Mouse (Mus musculus) layer of hippocampus, adult 11-12 months (tissue): ENCODE measurements around the gene Atg7.

Experiments
- DNase-seq: peaks from one replicate; pipeline ENCODE4 v3.0.0; 2022; ENCODE audit warnings: low spot score

The Atg7 gene

GRCm38 (mm10) chr6:114735054-114735453 lies 92.2 kb downstream of the Atg7 start:
- no peak for DNase-seq

- DNase-seq, result no peak
Observed at GRCm38 (mm10) chr6:114736355-114736754, 93.5 kb downstream of the Atg7 start.

GRCm38 (mm10) chr6:114737181-114737580 lies 94.3 kb downstream of the Atg7 start:
- DNase-seq, result no peak

- DNase-seq, result no peak
Observed at GRCm38 (mm10) chr6:114737931-114738759, 95.2 kb downstream of the Atg7 start.

- DNase-seq, result no peak
Observed at GRCm38 (mm10) chr6:114738760-114739112, 95.8 kb downstream of the Atg7 start.

GRCm38 (mm10) chr6:114742209-114743003 lies 99.5 kb downstream of the Atg7 start:
- DNase-seq, result no peak

- DNase-seq, result no peak
Observed at GRCm38 (mm10) chr6:114743126-114743525, 100.2 kb downstream of the Atg7 start.

- no peak for DNase-seq
Observed at GRCm38 (mm10) chr6:114743845-114744244, 100.9 kb downstream of the Atg7 start.

GRCm38 (mm10) chr6:114746439-114746974 lies 103.6 kb downstream of the Atg7 start:
- no peak for DNase-seq

GRCm38 (mm10) chr6:114748419-114748818 lies 105.5 kb downstream of the Atg7 start:
- no peak for DNase-seq

- DNase-seq, result no peak
Observed at GRCm38 (mm10) chr6:114748882-114749281, 106.0 kb downstream of the Atg7 start.

GRCm38 (mm10) chr6:114758795-114759194 lies 115.9 kb downstream of the Atg7 start:
- no peak for DNase-seq

GRCm38 (mm10) chr6:114766314-114766713 lies 123.4 kb downstream of the Atg7 start:
- no peak for DNase-seq

- DNase-seq, result no peak
Observed at GRCm38 (mm10) chr6:114767710-114768109, 124.8 kb downstream of the Atg7 start.

- no peak for DNase-seq
Observed at GRCm38 (mm10) chr6:114770337-114770736, 127.4 kb downstream of the Atg7 start.

- DNase-seq, result no peak
Observed at GRCm38 (mm10) chr6:114771502-114771901, 128.6 kb downstream of the Atg7 start.

- DNase-seq, result no peak
Observed at GRCm38 (mm10) chr6:114775210-114775609, 132.3 kb downstream of the Atg7 start.

- no peak for DNase-seq
Observed at GRCm38 (mm10) chr6:114777872-114778271, 135.0 kb downstream of the Atg7 start.

GRCm38 (mm10) chr6:114778650-114779049 lies 135.8 kb downstream of the Atg7 start:
- DNase-seq, result no peak

- no peak for DNase-seq
Observed at GRCm38 (mm10) chr6:114780583-114780982, 137.7 kb downstream of the Atg7 start.

- DNase-seq, result peak; percentile 57
Observed at GRCm38 (mm10) chr6:114781415-114782240, 138.7 kb downstream of the Atg7 start.

GRCm38 (mm10) chr6:114782486-114782885 lies 139.6 kb downstream of the Atg7 start:
- no peak for DNase-seq
